21 mouse cellular contexts compared by ENCODE assay signal in the genomic region with DNA sequence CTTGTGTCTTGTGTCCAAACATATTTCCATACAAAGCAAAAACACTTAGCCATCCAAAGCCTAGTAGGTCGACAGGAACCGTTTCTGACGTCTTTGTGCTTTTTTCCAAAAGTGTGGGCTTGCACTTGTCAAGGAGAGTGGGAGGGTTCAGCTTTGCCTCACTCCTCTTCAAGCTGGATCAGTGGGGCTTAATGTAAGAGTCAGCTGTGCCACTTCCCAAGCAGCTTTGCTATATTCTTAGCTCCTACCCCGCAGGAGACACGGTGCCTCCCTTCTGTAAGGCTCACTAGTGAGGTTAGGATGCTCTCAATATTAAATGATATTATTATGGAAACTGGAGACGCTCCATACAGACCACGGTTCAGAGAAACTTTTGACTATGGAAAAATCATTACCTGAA.
A peak's percentile ranks its signal among the peaks of the same experiment; 100 is the strongest.
DNase-seq lines count a peak whose midpoint lies in the region; ATAC-seq and TF ChIP-seq lines count a peak whose summit lies in the region.
"Had no signal": no experiment of that assay in that cellular context is flagged by ENCODE, and none has a peak within 500 bp of the region (broad histone marks: within the 10 kb centered on the region; RNA-seq: fewer than 3 reads in every experiment).

No protein-coding gene starts in this region.

- no peak for DNase-seq in frontal cortex, adult 2 months (ENCODE audit: extremely low spot score in 1 of 2, low spot score in 1 of 2)
- DNase-seq in G1E (ENCODE audit: low spot score): no peak
- peak; percentile 22 for DNase-seq in brain, adult 2 months (ENCODE audit: low read depth, low spot score)
- DNase-seq in retina, postnatal 1 day: peak; percentile 60
- DNase-seq in hindbrain, embryonic 14.5 days (ENCODE audit: low spot score): no peak
- DNase-seq in MN1 (ENCODE audit: low spot score): no peak
- DNase-seq: adrenal gland, adult 2 months; adrenal gland, postnatal 10 days; adrenal gland, postnatal 25 days; cerebellum, adult 11-12 months; cerebellum, adult 2 months; cerebellum, adult 9-10 months; cerebellum, postnatal 25 days; forebrain, postnatal 0 days had no signal

- H3K27me3 ChIP-seq in G1E (ENCODE audit: insufficient read depth, low read length): no peaks in the 10 kb centered on the region
- H3K27me3 ChIP-seq in hindbrain, embryonic 14.5 days (ENCODE audit: control insufficient read depth, insufficient read depth, low read length): no peaks in the 10 kb centered on the region
- no peaks in the 10 kb centered on the region for H3K27me3 ChIP-seq in liver, embryonic 12.5 days (replicated peaks)
- H3K27me3 ChIP-seq: embryonic facial prominence, embryonic 15.5 days; forebrain, embryonic 12.5 days; forebrain, embryonic 15.5 days had no signal

- peak; percentile 65; the same call in 1 of the 2 replicates for ATAC-seq in frontal cortex, adult (ENCODE audit: low TSS enrichment)
- peak; percentile 15; the same call in 1 of the 2 replicates for ATAC-seq in G1E (ENCODE audit: extremely low read depth, insufficient number of reproducible peaks, low FRiP score, poor library complexity, severe bottlenecking)
- no peak for ATAC-seq in hindbrain, embryonic 14.5 days (ENCODE audit: low FRiP score)
- ATAC-seq in liver, embryonic 12.5 days: no peak
- ATAC-seq: forebrain, embryonic 15.5 days; forebrain, postnatal 0 days had no signal

- no peak overlapping the region for H3K27ac ChIP-seq in hindbrain, embryonic 14.5 days
- no peak overlapping the region for H3K27ac ChIP-seq in liver, embryonic 12.5 days
- H3K27ac ChIP-seq: embryonic facial prominence, embryonic 15.5 days; forebrain, embryonic 10.5 days; forebrain, embryonic 12.5 days; forebrain, embryonic 15.5 days had no signal

- no peak for TF ChIP-seq CTCF in G1E (IDR thresholded peaks at IDR 0.05; ENCODE audit: low read depth, low read length)

- H3K4me2 ChIP-seq in hindbrain, embryonic 14.5 days (replicated peaks): no peak overlapping the region
- H3K4me2 ChIP-seq in liver, embryonic 12.5 days: no peak overlapping the region
- H3K4me2 ChIP-seq: embryonic facial prominence, embryonic 15.5 days; forebrain, embryonic 12.5 days; forebrain, embryonic 15.5 days had no signal

- H3K36me3 ChIP-seq in G1E (replicated peaks): no peaks in the 10 kb centered on the region
- H3K36me3 ChIP-seq in hindbrain, embryonic 14.5 days (replicated peaks; ENCODE audit: control insufficient read depth, insufficient read depth): no peaks in the 10 kb centered on the region
- no peaks in the 10 kb centered on the region for H3K36me3 ChIP-seq in liver, embryonic 12.5 days
- H3K36me3 ChIP-seq: embryonic facial prominence, embryonic 15.5 days; forebrain, embryonic 10.5 days; forebrain, embryonic 12.5 days; forebrain, embryonic 15.5 days had no signal

- H3K4me1 ChIP-seq in G1E (ENCODE audit: insufficient read depth, low read depth, low read length): no peaks in the 10 kb centered on the region
- no peaks in the 10 kb centered on the region for H3K4me1 ChIP-seq in hindbrain, embryonic 14.5 days (replicated peaks; ENCODE audit: control insufficient read depth, insufficient read depth, low read length)
- H3K4me1 ChIP-seq in liver, embryonic 12.5 days: no peaks in the 10 kb centered on the region
- H3K4me1 ChIP-seq: embryonic facial prominence, embryonic 15.5 days; forebrain, embryonic 10.5 days; forebrain, embryonic 12.5 days; forebrain, embryonic 15.5 days had no signal

- no peak overlapping the region for H3K4me3 ChIP-seq in G1E (ENCODE audit: low read depth, low read length)
- no peak overlapping the region for H3K4me3 ChIP-seq in hindbrain, embryonic 14.5 days (replicated peaks; ENCODE audit: low read length)
- no peak overlapping the region for H3K4me3 ChIP-seq in liver, embryonic 12.5 days
- H3K4me3 ChIP-seq: embryonic facial prominence, embryonic 15.5 days; erythroblast, embryonic 14.5 days; forebrain, embryonic 10.5 days; forebrain, embryonic 12.5 days; forebrain, embryonic 15.5 days had no signal

- H3K9me3 ChIP-seq in G1E (replicated peaks): no peaks in the 10 kb centered on the region
- no peaks in the 10 kb centered on the region for H3K9me3 ChIP-seq in hindbrain, embryonic 14.5 days (ENCODE audit: control insufficient read depth, low read length)
- no peaks in the 10 kb centered on the region for H3K9me3 ChIP-seq in liver, embryonic 12.5 days (replicated peaks)
- H3K9me3 ChIP-seq: embryonic facial prominence, embryonic 15.5 days; forebrain, embryonic 10.5 days; forebrain, embryonic 12.5 days; forebrain, embryonic 15.5 days had no signal

- 71% methylated on average over 7 of the region's 7 CpGs for WGBS in hindbrain, embryonic 14.5 days
- WGBS in liver, embryonic 12.5 days (ENCODE audit: insufficient replicate concordance): 57% methylated on average over 7 of the region's 7 CpGs

- no peak overlapping the region for H3K9ac ChIP-seq in hindbrain, embryonic 14.5 days
- no peak overlapping the region for H3K9ac ChIP-seq in liver, embryonic 12.5 days
- H3K9ac ChIP-seq: embryonic facial prominence, embryonic 15.5 days; forebrain, embryonic 12.5 days; forebrain, embryonic 15.5 days; forebrain, postnatal 0 days had no signal

Comparison
In these comparisons a context has a peak if more than half of its experiments do, and no peak if none do; other contexts are left out.
1. ATAC-seq: peak in frontal cortex, adult (single experiment) and G1E (single experiment); none in hindbrain, embryonic 14.5 days (single experiment) and liver, embryonic 12.5 days (single experiment).
2. DNase-seq: peak in brain, adult 2 months (single experiment) and retina, postnatal 1 day (single experiment); none in frontal cortex, adult 2 months (0 of 2), G1E (single experiment), hindbrain, embryonic 14.5 days (single experiment) and MN1 (single experiment).